Mouse (Mus musculus) erythroblast, embryonic 14.5 days (primary cell): Measurements from ENCODE around the gene Aak1.

Source experiments
- GATA1 ChIP-seq: IDR thresholded peaks from 2 replicates; pipeline ENCODE4 v1.6.1; 2012; ENCODE audit warnings: low read length, inconsistent platforms, mixed read lengths
- TAL1 ChIP-seq: IDR thresholded peaks from 3 replicates; pipeline ENCODE4 v1.6.1; 2012; ENCODE audit warnings: low read length, inconsistent platforms, mixed read lengths

GRCm38 (mm10) chr6:86871783-86872182 lies 22.5 kb downstream of the Aak1 start:
- no peak for TF ChIP-seq TAL1
- no peak for TF ChIP-seq GATA1
